Mouse (Mus musculus): ENCODE results near the gene Coro2b.

Gene Coro2b

DNA sequence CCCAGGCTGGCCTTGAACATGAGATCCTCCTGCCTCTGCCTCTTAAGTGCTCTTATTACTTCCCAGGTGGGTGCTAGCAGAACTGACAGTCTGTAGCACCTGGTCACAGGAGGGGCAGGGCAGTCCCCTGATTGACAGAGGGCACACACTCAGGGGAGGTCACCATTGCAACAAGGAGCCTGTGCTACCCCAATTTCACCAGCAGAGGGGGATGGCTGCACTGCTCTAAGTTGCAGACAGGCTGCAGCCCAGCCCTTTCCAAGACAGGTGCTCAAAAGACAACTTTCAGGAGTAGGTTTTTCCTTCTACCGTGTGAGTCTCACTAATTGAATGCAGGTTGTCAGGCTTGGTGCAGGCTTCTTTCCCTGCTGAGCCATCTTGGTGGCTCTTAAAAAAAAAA is 66.4 kb downstream of the Coro2b start:
- peak; percentile 93 for DNase-seq

GRCm38 (mm10) chr9:62469696-62470095 is 67.1 kb downstream of the Coro2b start:
- peak; percentile 76 for DNase-seq

DNA sequence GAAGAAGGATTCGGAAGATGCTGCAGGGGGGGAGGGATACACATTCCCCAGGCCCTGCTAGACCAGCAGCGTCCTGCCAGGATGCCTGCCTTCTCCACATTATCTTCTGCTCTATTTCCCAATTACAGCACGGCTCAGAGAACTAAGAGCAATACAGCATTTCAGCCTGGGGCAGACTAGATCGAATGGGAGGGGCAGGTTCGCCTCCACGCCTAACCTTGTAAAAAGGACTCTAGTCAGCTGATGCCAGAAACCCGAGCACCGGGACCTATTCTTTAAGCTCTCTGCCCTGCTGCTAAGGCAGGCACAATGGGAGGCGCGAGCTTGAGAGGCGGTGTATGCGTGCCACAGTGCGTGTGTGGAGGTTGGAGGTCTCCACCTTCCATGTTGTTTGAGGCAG is 67.7 kb downstream of the Coro2b start:
- peak; percentile 96 for DNase-seq

DNA sequence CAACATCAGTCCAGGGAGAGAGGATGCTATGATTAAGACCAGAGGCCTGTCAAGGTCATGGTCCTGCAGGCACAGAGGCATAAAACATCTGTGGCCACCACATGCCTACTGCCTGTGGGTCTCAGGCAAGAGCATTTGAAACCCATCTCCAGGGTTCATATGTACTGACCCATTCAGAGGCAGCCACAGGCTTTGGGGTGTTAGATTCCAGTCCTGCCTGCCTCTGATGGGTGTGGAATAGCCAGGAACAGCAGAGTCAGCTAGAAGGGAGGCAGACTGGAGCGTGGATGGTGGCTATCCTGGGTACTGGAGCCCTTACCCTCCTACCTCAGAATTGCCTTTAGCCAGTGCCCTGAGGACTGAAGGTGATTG is 69.4 kb downstream of the Coro2b start:
- no peak for DNase-seq

DNA sequence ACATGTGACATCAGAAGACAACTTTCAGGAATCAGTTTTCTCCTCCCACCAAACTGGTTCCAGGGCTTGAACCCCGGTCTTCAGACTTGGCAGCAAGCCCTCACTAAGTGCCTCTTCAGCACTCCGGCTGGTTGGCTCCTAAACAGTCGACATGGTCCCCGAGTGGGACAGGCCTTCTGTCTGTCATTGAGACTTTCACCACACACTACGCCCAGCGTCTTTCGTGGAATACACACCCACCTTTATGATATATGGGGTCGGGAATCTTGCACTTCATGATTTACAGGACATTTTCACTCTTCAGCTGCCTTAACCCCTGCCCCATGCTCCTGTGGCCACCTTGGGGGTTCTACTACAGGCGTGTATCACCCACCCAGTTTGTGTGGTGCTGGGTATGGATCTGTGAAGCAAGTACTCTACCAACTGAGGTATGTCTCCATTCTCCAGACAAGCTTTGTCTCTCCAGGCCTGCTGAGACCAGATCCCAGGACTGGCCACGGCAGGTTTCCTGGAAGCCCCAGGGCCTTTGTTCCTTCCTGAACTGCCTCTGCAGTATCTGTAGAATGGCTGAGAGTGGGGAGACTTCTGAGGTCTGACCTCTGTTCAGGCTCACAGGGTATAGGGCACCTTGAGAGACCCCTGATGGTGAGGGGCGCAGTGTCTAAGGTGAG is 70.0 kb downstream of the Coro2b start:
- no peak for DNase-seq

DNA sequence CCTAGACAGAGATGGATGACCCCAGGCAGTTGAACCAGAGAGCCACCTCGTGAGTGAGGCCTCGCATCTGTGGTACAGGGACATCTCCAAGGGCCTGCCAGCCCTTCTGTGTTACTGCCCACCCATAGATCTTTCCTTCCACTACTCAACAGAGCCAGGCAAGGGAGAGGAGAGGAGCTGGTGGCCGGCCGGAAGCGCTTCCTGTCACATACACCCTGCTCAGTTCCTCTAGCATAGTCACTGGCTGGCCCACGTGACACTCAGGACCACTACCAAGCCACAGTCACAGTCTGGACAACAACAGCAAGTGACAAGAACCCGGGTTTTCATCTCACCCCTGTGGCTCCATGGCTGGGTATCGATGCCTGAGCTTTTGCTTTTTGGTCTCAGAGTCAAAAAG is 70.8 kb downstream of the Coro2b start:
- DNase-seq = no peak

DNA sequence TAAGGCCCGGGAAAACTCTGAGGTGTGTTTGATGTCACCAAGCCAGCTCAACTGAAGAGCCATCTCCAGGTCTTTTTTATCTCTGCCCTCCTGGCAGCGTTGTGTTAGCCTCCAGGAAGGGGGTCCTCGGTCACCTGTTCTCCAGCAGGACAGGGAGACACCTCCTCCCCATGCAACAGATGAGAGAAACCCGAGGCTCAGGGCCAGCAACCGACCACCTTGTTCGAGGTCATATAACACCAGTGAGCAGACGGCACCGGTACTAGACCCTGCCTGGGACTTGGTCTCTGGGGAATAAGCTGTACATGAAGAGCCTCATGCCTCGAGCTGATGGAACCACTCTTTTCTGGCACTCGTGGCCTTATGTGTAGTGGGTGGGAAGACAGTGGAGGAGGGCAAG is 72.1 kb downstream of the Coro2b start:
- DNase-seq = peak; percentile 66

GRCm38 (mm10) chr9:62461766-62462165 is 75.1 kb downstream of the Coro2b start:
- no peak for DNase-seq

GRCm38 (mm10) chr9:62461095-62461494 is 75.7 kb downstream of the Coro2b start:
- peak; percentile 70 for DNase-seq

- no peak for DNase-seq
Measured at GRCm38 (mm10) chr9:62460086-62460485, 76.8 kb downstream of the Coro2b start.

- no peak for DNase-seq
Measured at GRCm38 (mm10) chr9:62458457-62458856, 78.4 kb downstream of the Coro2b start.

GRCm38 (mm10) chr9:62456015-62456414 is 80.8 kb downstream of the Coro2b start:
- DNase-seq = peak; percentile 78

GRCm38 (mm10) chr9:62455210-62455969 is 81.5 kb downstream of the Coro2b start:
- no peak for DNase-seq

DNA sequence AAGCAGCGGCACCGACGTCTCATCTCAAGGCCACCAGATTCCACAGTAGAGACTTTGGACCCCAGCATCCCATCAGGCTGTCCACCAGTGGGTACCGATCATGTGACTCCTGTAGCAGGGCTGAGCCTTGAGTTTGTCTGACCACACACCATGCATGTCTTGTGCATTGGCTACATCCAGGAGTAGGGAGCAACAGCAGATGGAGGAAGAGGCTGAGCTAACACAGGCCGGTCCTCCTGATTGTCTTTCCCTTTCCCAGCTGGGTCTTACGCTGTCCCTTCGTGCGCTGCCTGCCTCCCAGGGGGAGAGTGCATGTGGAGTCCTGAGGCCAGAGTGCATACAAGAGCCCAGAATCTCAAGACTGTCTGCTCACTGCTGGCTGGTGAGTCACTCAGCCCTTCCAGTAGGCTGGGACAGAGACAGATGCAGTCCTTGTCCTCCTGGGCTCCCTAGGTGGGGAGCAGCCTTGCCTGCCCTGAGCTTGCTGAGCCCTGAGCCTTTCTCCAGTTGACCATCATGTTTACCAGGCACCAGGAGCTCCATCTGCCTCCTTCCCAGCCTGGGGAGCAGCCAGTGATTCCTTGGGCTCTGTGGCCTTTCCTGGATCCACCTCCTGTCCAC is 84.4 kb downstream of the Coro2b start:
- peak; percentile 68 for DNase-seq

GRCm38 (mm10) chr9:62451585-62452372 is 85.1 kb downstream of the Coro2b start:
- DNase-seq = no peak

GRCm38 (mm10) chr9:62450862-62451261 is 86.0 kb downstream of the Coro2b start:
- no peak for DNase-seq

- DNase-seq = peak; percentile 78
Measured at GRCm38 (mm10) chr9:62450355-62450754, 86.5 kb downstream of the Coro2b start.

GRCm38 (mm10) chr9:62447337-62447736 is 89.5 kb downstream of the Coro2b start:
- peak; percentile 70 for DNase-seq

DNA sequence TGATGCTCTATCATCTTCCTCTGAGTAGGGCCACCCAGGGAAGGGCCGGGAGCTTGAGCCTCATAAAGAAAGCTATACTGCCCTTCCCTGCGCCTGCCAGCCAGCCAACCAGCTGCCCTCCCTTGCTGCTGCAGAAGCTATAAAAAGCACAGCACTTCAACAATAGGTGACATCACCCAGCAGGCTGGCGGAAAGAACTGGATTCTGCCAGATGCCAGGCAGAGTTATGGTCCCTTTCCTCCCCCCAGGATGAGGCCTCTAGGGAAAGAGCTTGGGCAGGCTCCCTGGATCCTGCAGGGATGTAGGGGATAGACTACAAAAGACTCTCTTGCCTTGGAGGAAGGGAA is 98.1 kb downstream of the Coro2b start:
- no peak for DNase-seq

DNA sequence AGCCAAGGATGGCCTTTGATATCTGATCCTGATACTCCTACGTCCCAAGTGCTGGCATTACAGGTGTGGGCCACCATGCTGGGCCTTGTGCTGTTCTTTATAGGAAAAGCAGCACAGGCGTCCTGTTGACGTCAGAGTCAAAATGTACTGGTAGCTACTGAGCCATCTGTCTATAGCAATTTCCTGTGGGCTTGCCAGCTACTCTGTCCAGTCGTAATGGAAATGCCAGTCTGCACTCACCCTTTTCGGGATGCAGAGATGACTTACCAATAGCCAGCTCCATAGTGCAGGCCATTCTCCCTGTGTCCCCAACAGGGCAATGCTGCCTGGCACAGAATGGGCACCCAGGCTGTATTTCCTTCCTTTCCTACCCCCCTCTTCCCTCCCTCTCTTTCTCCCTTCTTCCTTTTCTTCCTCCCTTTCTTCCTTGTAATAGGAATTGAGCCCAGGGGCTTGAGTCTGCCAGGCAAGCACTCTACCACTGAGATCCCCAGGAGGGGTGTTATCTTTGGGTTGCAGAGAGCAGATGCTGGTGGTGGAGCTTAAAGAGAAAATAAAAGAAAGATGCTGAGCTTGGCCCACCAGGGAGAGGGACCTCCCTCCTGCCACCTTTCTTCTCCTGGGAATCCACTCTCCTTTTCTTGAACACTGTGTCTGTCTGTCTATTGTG is 98.6 kb downstream of the Coro2b start:
- DNase-seq = peak; percentile 85

GRCm38 (mm10) chr9:62437446-62437845 is 99.4 kb downstream of the Coro2b start:
- DNase-seq = no peak

GRCm38 (mm10) chr9:62435613-62436318 is 101.1 kb downstream of the Coro2b start:
- DNase-seq = no peak

All from cerebellum, adult 11-12 months (tissue).